Mouse (Mus musculus): ENCODE data around the gene Armc7.
"Not testable (repeated sequence)": the region's sequence is repeated elsewhere in the genome, so short reads cannot be mapped to it uniquely, and the experiment has no call there.

Armc7 gene

GRCm38 (mm10) chr11:115491356-115492083 lies 16.1 kb downstream of the Armc7 start, which contains the start of gene Nt5c:
Nt5c (minus strand) TSS chr11:115491862.
- DNase-seq: peak; percentile 85

GRCm38 (mm10) chr11:115492387-115492786 lies 16.9 kb downstream of the Armc7 start:
- DNase-seq: no peak

- not testable (repeated sequence) for DNase-seq
Measured at GRCm38 (mm10) chr11:115496559-115496958, 21.1 kb downstream of the Armc7 start.

GRCm38 (mm10) chr11:115502636-115503035 lies 27.2 kb downstream of the Armc7 start:
- DNase-seq: no peak

- DNase-seq: no peak
Measured at GRCm38 (mm10) chr11:115506586-115506985, 31.1 kb downstream of the Armc7 start.

- no peak for DNase-seq
Measured at GRCm38 (mm10) chr11:115508061-115508460, 32.6 kb downstream of the Armc7 start.

- DNase-seq: no peak
Measured at GRCm38 (mm10) chr11:115509773-115510506, 34.5 kb downstream of the Armc7 start.

GRCm38 (mm10) chr11:115510507-115510888 lies 35.0 kb downstream of the Armc7 start:
- DNase-seq: no peak

- no peak for DNase-seq
Measured at GRCm38 (mm10) chr11:115511121-115511520, 35.7 kb downstream of the Armc7 start.

- no peak for DNase-seq
Measured at GRCm38 (mm10) chr11:115512004-115512403, 36.5 kb downstream of the Armc7 start.

- no peak for DNase-seq
Measured at GRCm38 (mm10) chr11:115512407-115513183, 37.1 kb downstream of the Armc7 start.

GRCm38 (mm10) chr11:115513271-115514237 lies 38.1 kb downstream of the Armc7 start:
- peak; percentile 60 for DNase-seq

GRCm38 (mm10) chr11:115514238-115514663 lies 38.8 kb downstream of the Armc7 start, which contains the start of gene Jpt1:
Jpt1 (minus strand) TSS chr11:115514387.
- DNase-seq: peak; percentile 97

GRCm38 (mm10) chr11:115515021-115515420 lies 39.6 kb downstream of the Armc7 start:
- no peak for DNase-seq

- no peak for DNase-seq
Measured at GRCm38 (mm10) chr11:115516942-115517341, 41.5 kb downstream of the Armc7 start.

GRCm38 (mm10) chr11:115518693-115519092 lies 43.2 kb downstream of the Armc7 start:
- DNase-seq: no peak

GRCm38 (mm10) chr11:115519581-115519980 lies 44.1 kb downstream of the Armc7 start:
- no peak for DNase-seq

- DNase-seq: no peak
Measured at GRCm38 (mm10) chr11:115520218-115520617, 44.8 kb downstream of the Armc7 start.

GRCm38 (mm10) chr11:115521080-115521479 lies 45.6 kb downstream of the Armc7 start:
- DNase-seq: no peak

GRCm38 (mm10) chr11:115522238-115522637 lies 46.8 kb downstream of the Armc7 start:
- DNase-seq: no peak

- no peak for DNase-seq
Measured at GRCm38 (mm10) chr11:115522703-115523102, 47.2 kb downstream of the Armc7 start.

GRCm38 (mm10) chr11:115526446-115526845 lies 51.0 kb downstream of the Armc7 start:
- not testable (repeated sequence) for DNase-seq

Measured in cerebellum, adult 11-12 months (tissue).